Mouse (Mus musculus): ENCODE data around the gene Kdm2b.

- TF ChIP-seq CTCF (conservative IDR thresholded peaks at IDR 0.05; ENCODE audit: insufficient read depth, insufficient read length, low read depth, low read length) (no peak), POLR2A (IDR thresholded peaks at IDR 0.05; ENCODE audit: low read depth, low read length) (no peak)
Measured at GRCm38 (mm10) chr5:122887033-122887432, 102.6 kb downstream of the Kdm2b start.
